Mouse (Mus musculus) spleen, embryonic (tissue): ENCODE results near the gene Rnf31.

ENCODE experiments used
- CTCF ChIA-PET: fragments of 350-600 bp; sonication (Branson Sonifier 250); formaldehyde crosslinking; loops from one replicate; lab custom pipeline; 2022; lab: Charles Lee

Rnf31 gene

DNA sequence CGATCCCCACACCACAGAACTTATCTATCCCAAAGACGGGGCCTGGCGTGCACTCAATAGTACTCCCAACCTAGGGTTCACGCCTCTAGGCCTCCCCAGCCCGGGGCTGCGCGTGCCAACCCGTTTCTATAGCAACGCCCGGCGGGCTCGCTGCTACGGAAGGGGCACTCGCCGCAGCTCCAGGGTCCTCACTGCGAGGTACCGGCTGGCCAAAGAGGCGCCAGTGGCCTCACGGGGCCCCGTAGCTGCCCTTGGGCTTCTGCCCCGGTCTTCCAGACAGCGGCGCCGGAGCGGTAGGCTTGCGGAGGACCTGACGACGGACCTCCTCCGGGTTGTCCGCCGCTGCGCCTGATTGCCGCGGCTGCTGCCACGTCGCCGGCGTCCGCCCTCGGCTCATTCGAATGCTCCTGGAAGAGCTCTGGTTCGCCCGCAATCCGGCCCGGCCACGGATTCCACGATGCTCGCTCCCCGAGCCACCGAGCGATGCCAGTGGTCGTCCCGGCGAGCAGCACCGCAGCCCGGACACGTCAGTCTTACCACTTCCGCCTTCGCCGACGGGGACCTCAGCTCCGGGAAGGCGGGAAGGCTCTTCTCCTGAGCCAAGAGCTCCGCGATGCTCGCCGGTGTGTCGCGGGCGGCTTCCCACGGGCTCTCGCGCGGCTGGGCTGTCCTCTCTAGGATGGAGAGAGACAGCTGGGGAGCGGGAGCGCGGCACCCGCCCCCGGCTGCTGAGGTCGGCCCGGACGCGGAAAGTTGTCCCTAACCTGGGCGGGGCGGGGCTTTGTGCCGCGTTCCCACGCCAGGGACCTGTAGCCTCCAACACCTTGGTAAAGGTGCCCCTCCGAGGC lies 51.8 kb downstream of the Rnf31 start, which contains the start of gene Tm9sf1:
Gene Tm9sf1, minus strand, starts transcription at position 747 of the 848 bp plus-strand sequence.
- CTCF ChIA-PET = interaction anchor here (0.7 to 0.9 kb wide), 2 partner anchors 15 to 17 kb away, joined by 3 read pairs; partner anchors contain the start of gene Mdp1

DNA sequence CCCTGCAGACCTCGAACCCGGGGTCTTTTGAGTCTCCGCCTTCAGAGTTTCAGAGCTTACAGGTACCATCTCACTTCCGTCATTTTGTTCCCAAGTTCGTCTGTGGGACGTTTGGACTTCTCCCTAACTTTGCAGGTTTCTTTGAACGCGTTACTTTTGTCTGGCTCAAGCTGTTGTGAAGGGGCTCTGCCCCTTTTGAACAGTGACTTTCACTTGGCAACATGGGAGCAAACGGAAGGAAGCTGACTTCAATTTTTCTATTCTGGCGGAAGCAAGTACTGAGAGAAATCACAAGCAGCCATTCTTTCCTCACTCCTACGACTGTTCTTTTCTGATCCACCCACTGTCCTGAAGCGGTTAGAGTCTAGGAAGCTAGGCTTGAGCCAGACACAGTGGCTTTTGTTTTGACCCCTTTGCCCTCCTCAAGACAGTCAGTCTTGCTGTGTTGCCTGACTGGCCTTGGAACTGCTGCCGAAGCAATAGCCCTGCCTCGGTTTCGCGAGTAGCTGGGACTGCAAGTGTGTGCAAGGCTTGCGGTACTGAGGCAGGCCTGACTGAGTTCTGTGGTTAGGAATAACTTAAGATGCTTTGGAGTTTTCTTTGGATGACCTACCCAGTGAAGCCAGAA lies 52.9 kb downstream of the Rnf31 start:
- CTCF ChIA-PET = interaction anchor here (0.6 to 1.1 kb wide), 3 partner anchors 26 to 1406 kb away, joined by 4 to 6 read pairs (median 5); no protein-coding TSS in a partner anchor

DNA sequence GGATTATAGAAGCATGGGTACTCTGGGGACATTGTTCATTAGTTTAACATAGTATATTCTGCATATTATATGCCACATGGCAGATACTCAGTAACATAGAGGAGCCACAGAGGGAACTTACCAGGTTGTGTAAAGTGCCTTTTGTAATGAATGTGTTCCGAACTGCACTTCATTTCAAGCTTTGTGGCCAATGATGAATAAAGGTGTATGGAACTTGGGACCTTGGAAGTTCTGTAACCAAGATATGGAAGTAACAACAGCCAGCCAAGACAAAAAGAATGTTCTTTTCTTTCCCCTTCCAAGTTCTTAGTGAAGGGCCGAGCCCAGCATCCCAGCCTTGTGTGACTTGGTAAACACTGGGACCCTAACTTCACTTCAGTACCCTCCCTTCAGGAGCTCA lies 58.4 kb downstream of the Rnf31 start, which contains the start of gene Tssk4:
Gene Tssk4, plus strand, starts transcription at position 301 of the 400 bp plus-strand sequence.
- CTCF ChIA-PET = no interaction called here

DNA sequence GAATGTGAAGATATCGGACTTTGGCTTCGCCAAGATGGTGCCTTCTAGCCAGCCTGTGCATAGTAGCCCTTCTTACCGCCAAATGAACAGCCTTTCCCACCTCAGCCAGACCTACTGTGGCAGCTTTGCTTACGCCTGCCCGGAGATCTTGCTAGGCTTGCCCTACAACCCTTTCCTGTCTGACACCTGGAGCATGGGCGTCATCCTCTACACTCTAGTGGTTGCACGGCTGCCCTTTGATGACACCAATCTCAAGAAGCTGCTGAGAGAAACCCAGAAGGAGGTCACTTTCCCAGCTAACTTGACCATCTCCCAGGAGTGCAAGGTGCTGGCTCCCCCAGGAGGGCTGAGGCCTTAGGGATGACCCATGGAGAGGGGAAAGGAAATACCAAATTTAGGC lies 60.0 kb downstream of the Rnf31 start:
- CTCF ChIA-PET = no interaction called here
